Mouse (Mus musculus): ENCODE data around the gene Gm20708. TPM values are rescaled to one million over a fixed set of nuclear protein-coding genes. Genes with fewer than 3 reads are reported as not detected.

Gm20708 gene
- polyA plus RNA-seq, 1 experiment: 0.35 TPM

DNA sequence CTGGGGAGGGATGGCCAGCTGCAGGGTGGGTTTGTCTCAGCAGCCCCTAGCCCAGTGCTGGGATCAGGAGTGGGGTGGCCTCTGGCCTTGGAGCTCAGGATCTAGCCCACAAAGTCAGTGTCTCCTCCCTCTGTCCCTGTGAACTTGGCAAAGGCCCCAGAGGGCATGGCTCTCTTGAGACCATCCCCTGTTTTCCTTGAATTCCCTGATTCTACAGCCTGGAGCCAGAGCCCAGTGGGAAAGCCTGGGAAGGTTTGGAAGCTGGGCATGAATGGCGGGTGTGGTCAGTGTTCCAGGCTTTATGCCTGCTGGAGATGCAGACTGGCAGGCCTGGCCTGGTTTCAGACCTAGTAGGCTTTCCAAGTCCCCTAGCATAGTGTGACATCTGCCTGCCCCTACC, 72.7 kb downstream of the Gm20708 start:
- no peak overlapping the region for H3ac ChIP-seq (ENCODE audit: control insufficient read depth, insufficient read length)
- no peaks in the 10 kb centered on the region for H3K79me2 ChIP-seq (ENCODE audit: control insufficient read depth, insufficient read depth)
- no peaks in the 10 kb centered on the region for H3K27me3 ChIP-seq (ENCODE audit: control insufficient read depth, insufficient read depth, insufficient read length)
- H3K4me2 ChIP-seq (ENCODE audit: low read depth): no peak overlapping the region
- no peaks in the 10 kb centered on the region for H3K36me3 ChIP-seq (ENCODE audit: control insufficient read depth, insufficient read depth)
- H3K4me3 ChIP-seq: no peak overlapping the region
- TF ChIP-seq MYOG (IDR thresholded peaks at IDR 0.05; ENCODE audit: control insufficient read depth in 1 of 3, insufficient read depth in 1 of 3, insufficient read length in 2 of 3, low read depth in 2 of 3): no peak
- TF ChIP-seq E2F4 (IDR thresholded peaks at IDR 0.05; ENCODE audit: insufficient read depth): no peak
- TF ChIP-seq REST (IDR thresholded peaks at IDR 0.05; ENCODE audit: insufficient read depth, insufficient read length): no peak
- TF ChIP-seq USF1 (IDR thresholded peaks at IDR 0.05; ENCODE audit: low read depth): no peak
- TF ChIP-seq MYOD1 (IDR thresholded peaks at IDR 0.05; ENCODE audit: control insufficient read depth in 1 of 3, insufficient read length in 2 of 3, low read depth in 2 of 3): no peak
- TF ChIP-seq TCF3 (IDR thresholded peaks at IDR 0.05; ENCODE audit: insufficient read length, low read depth): no peak
- no peak for TF ChIP-seq SRF (IDR thresholded peaks at IDR 0.05; ENCODE audit: control insufficient read depth, insufficient read length, low read depth)

DNA sequence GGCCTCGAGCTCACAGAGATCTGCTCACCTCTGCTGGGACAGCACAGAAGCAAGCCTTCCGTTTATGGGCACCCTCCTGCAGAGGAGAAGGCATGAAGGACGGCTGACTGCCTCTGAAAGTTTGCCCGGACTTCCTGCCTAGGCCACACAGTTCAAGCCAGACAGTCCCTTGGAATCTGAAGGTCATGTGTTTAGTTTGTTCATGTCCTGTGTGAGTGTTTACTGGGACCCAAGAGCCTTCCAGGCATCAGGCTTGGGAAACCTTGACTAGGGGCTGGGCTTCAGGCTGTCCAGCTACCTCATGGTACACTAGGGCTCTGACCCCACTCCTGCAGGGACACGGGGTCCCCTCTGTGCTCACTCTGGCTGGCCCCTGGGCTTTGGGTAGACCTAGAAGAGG, 76.5 kb downstream of the Gm20708 start:
- Histone ChIP-seq H3K4me2 (ENCODE audit: low read depth) (no peak overlapping the region), H3K36me3 (ENCODE audit: control insufficient read depth, insufficient read depth) (no peaks in the 10 kb centered on the region), H3K4me3 (no peak overlapping the region), H3K79me2 (ENCODE audit: control insufficient read depth, insufficient read depth) (no peaks in the 10 kb centered on the region), H3ac (ENCODE audit: control insufficient read depth, insufficient read length) (no peak overlapping the region), H3K27me3 (ENCODE audit: control insufficient read depth, insufficient read depth, insufficient read length) (no peaks in the 10 kb centered on the region)
- no peak for TF ChIP-seq TCF12 (IDR thresholded peaks at IDR 0.05; ENCODE audit: insufficient read depth, poor library complexity, severe bottlenecking)
- no peak for TF ChIP-seq POLR2A (IDR thresholded peaks at IDR 0.05; ENCODE audit: insufficient read length, low read depth)
- no peak for TF ChIP-seq CEBPB (IDR thresholded peaks at IDR 0.05; ENCODE audit: insufficient read depth, poor library complexity, severe bottlenecking)
- TF ChIP-seq SRF (IDR thresholded peaks at IDR 0.05; ENCODE audit: control insufficient read depth, insufficient read length, low read depth): no peak
- no peak for TF ChIP-seq REST (IDR thresholded peaks at IDR 0.05; ENCODE audit: insufficient read depth, insufficient read length)
- no peak for TF ChIP-seq TCF3 (IDR thresholded peaks at IDR 0.05; ENCODE audit: insufficient read length, low read depth)
- no peak for TF ChIP-seq USF1 (IDR thresholded peaks at IDR 0.05; ENCODE audit: low read depth)

DNA sequence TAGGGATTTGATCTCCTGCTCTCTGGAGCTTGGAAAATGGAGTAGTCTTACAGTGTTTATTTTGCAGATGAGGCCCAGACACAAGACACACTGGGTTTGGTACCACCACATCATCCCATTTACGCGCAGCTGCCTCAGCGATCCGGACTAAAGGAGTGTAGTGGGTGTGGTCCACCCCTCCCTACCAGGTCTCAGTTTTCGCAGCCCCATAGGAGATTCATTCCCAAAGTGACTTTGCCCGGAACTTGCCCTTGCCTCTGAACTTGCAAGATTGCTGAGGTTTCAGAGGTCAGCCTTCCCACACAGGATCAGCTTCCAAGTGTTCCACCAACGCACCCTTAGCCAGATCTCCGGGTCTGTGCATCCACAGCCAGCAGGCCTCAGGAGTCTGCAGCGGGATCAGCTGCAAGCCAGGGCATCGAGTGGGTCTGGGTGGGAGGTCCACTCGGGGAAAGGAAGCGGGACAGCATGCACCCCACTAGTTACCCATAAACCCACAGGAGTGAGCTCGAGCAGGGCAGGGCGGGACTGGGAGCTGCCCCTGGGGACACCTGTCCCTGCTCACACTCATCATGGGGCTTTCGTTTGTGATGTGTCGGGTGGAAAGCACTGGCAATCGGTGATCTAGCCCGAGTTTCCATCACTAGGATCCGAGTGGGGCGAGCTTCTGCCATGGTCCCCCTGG, 78.8 kb downstream of the Gm20708 start:
- Histone ChIP-seq H3K27me3 (ENCODE audit: control insufficient read depth, insufficient read depth, insufficient read length) (no peaks in the 10 kb centered on the region), H3K4me3 (no peak overlapping the region)

DNA sequence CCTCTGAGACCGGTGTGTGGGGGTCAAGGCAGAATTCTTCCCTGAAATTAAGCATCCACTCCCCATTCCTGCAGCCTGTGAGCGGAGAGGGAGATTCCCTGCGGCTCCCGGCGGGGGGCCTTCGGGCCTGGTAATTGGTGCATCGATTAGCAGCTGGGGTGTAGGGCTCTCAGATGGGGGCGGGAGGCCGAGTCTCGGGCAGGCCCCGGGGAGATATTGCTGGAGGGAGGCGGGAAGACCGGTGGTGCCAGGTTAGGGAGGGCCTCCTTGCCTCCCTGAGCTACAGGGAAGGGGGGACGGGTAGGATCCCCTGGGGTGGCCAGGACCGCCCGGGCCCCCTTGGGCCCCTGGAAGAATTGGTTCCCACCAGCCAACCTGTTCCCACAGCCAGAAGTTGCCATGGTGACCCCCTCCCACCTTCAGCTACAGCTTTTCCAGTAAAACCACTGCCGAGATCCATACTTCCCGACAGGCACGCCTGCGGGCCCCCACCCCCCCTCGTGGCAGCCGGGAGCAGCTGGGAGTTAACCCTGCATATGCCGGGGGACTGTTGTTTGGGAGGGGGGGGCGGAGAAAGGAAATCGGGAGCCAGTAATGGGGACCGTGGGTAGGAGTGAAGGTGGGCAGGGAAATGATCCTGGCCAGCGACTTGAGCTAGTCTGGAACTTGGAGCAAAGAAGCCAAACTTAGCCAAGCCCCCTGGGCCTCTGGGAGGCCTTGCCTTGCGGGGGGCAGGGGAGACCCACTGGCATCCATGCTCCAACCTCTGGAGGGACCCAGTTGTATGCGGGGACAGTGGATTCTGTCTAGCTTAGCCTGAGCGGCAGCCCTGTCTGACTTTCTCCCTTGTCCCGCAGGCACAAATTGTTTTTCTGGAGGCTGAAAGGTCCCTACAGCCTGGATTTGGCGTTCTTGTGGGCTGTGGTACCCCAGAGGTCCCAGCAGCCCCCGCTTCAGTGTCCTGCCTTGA, 79.7 kb downstream of the Gm20708 start:
- Histone ChIP-seq H3K4me2 (ENCODE audit: low read depth) (peak overlapping the region; percentile 22), H3K36me3 (ENCODE audit: control insufficient read depth, insufficient read depth) (no peaks in the 10 kb centered on the region), H3ac (ENCODE audit: control insufficient read depth, insufficient read length) (no peak overlapping the region), H3K4me3 (no peak overlapping the region), H3K27me3 (ENCODE audit: control insufficient read depth, insufficient read depth, insufficient read length) (no peaks in the 10 kb centered on the region), H3K79me2 (ENCODE audit: control insufficient read depth, insufficient read depth) (no peaks in the 10 kb centered on the region)
- no peak for TF ChIP-seq POLR2A (IDR thresholded peaks at IDR 0.05; ENCODE audit: insufficient read length, low read depth)
- peak in 2 of 3 experiments; percentile 28 to 59 for TF ChIP-seq MYOD1 (IDR thresholded peaks at IDR 0.05; ENCODE audit: control insufficient read depth in 1 of 3, insufficient read length in 2 of 3, low read depth in 2 of 3)
- TF ChIP-seq TCF12 (IDR thresholded peaks at IDR 0.05; ENCODE audit: insufficient read depth, poor library complexity, severe bottlenecking): no peak
- TF ChIP-seq MAX (IDR thresholded peaks at IDR 0.05; ENCODE audit: low read depth): no peak
- TF ChIP-seq USF1 (IDR thresholded peaks at IDR 0.05; ENCODE audit: low read depth): no peak
- no peak for TF ChIP-seq SRF (IDR thresholded peaks at IDR 0.05; ENCODE audit: control insufficient read depth, insufficient read length, low read depth)
- peak in 1 of 3 experiments; percentile 80 for TF ChIP-seq MYOG (IDR thresholded peaks at IDR 0.05; ENCODE audit: control insufficient read depth in 1 of 3, insufficient read depth in 1 of 3, insufficient read length in 2 of 3, low read depth in 2 of 3)

More for the DNA sequence above, 78.8 kb downstream of the Gm20708 start:
- peak overlapping the region; percentile 22 for H3K4me2 ChIP-seq (ENCODE audit: low read depth)
- TF ChIP-seq TCF12 (IDR thresholded peaks at IDR 0.05; ENCODE audit: insufficient read depth, poor library complexity, severe bottlenecking): no peak
- TF ChIP-seq MYOD1 (IDR thresholded peaks at IDR 0.05; ENCODE audit: control insufficient read depth in 1 of 3, insufficient read length in 2 of 3, low read depth in 2 of 3): peak in 1 of 3 experiments; percentile 49
- peak in 1 of 3 experiments; percentile 34 for TF ChIP-seq MYOG (IDR thresholded peaks at IDR 0.05; ENCODE audit: control insufficient read depth in 1 of 3, insufficient read depth in 1 of 3, insufficient read length in 2 of 3, low read depth in 2 of 3)
- TF ChIP-seq E2F4 (IDR thresholded peaks at IDR 0.05; ENCODE audit: insufficient read depth): no peak
- no peak for TF ChIP-seq MAX (IDR thresholded peaks at IDR 0.05; ENCODE audit: low read depth)
- no peak overlapping the region for H3ac ChIP-seq (ENCODE audit: control insufficient read depth, insufficient read length)
- H3K36me3 ChIP-seq (ENCODE audit: control insufficient read depth, insufficient read depth): no peaks in the 10 kb centered on the region
- no peaks in the 10 kb centered on the region for H3K79me2 ChIP-seq (ENCODE audit: control insufficient read depth, insufficient read depth)

Other genes with a start within 250 kb of the Gm20708 start
- 7.4 TPM for gene Tnrc6c, start 155.4 kb upstream of the Gm20708 start, polyA plus RNA-seq (2012; fragmentation: generic; extraction: Trizol)
- gene Tmc8, start 27.6 kb upstream of the Gm20708 start, polyA plus RNA-seq (2012; fragmentation: generic; extraction: Trizol): 0.19 TPM
- gene Tmc6, start 27.5 kb upstream of the Gm20708 start, polyA plus RNA-seq (2012; fragmentation: generic; extraction: Trizol): 51.9 TPM
- gene 6030468B19Rik, start 12.0 kb upstream of the Gm20708 start, polyA plus RNA-seq (2012; fragmentation: generic; extraction: Trizol): not detected
- 109 TPM for gene Syngr2, start within 50 bp of the Gm20708 start, polyA plus RNA-seq (2012; fragmentation: generic; extraction: Trizol)
- 6.1 TPM for gene Afmid, start 16.3 kb downstream of the Gm20708 start, polyA plus RNA-seq (2012; fragmentation: generic; extraction: Trizol)
- 52.8 TPM for gene Tk1, start 16.4 kb downstream of the Gm20708 start, polyA plus RNA-seq (2012; fragmentation: generic; extraction: Trizol)
- gene Birc5, start 39.6 kb downstream of the Gm20708 start, polyA plus RNA-seq (2012; fragmentation: generic; extraction: Trizol): 60.7 TPM
- gene Tmem235, start 51.1 kb downstream of the Gm20708 start, polyA plus RNA-seq (2012; fragmentation: generic; extraction: Trizol): not detected
- 2.5 TPM for gene Tha1, start 63.8 kb downstream of the Gm20708 start, polyA plus RNA-seq (2012; fragmentation: generic; extraction: Trizol)
- gene Socs3, start 160.4 kb downstream of the Gm20708 start, polyA plus RNA-seq (2012; fragmentation: generic; extraction: Trizol): 27.3 TPM
- gene Pgs1, start 176.6 kb downstream of the Gm20708 start, polyA plus RNA-seq (2012; fragmentation: generic; extraction: Trizol): 61.6 TPM